Mouse (Mus musculus) lung, postnatal 0 days (tissue): Measurements from ENCODE around the gene Slc22a17.

Experiments used
- CTCF ChIP-seq: IDR thresholded peaks from 2 replicates; pipeline ENCODE4 v1.5.1; 2016; ENCODE audit warnings: antibody characterized with exemption, mild to moderate bottlenecking
- EP300 ChIP-seq: IDR thresholded peaks from 2 replicates; pipeline ENCODE4 v1.6.1; 2016; ENCODE audit warnings: antibody characterized with exemption, mild to moderate bottlenecking, control low read depth

GRCm38 (mm10) chr14:54866268-54866667 is 46.7 kb downstream of the Slc22a17 start:
- TF ChIP-seq CTCF: no peak
- no peak for TF ChIP-seq EP300
